Mouse (Mus musculus): Measurements from ENCODE around the gene Olfr1512. TPM values are rescaled to one million over a fixed set of nuclear protein-coding genes. Genes with fewer than 3 reads are reported as not detected.

Olfr1512 gene
- polyA plus RNA-seq, 1 experiment: not detected

GRCm38 (mm10) chr14:52339512-52339852 lies 39.5 kb downstream of the Olfr1512 start:
- no peak overlapping the region for H3K4me3 ChIP-seq (replicated peaks; ENCODE audit: control insufficient read depth, low read depth, low read length)
- no peak for TF ChIP-seq CTCF (IDR thresholded peaks at IDR 0.05; ENCODE audit: control insufficient read depth, insufficient read depth, low read length)
- no peak for TF ChIP-seq POLR2A (IDR thresholded peaks at IDR 0.05; ENCODE audit: borderline replicate concordance, control insufficient read depth, low read depth, low read length)
- no peak overlapping the region for H3K27ac ChIP-seq (ENCODE audit: control insufficient read depth, insufficient read depth, low read depth, low read length, poor library complexity)
- 71% methylated on average over 6 of the region's 6 CpGs for WGBS
- H3K4me1 ChIP-seq (ENCODE audit: control insufficient read depth, insufficient read depth, low read length): no peaks in the 10 kb centered on the region; the same call in 1 of the 2 replicates

GRCm38 (mm10) chr14:52338751-52339511 lies 40.0 kb downstream of the Olfr1512 start:
- H3K27ac ChIP-seq (ENCODE audit: control insufficient read depth, insufficient read depth, low read depth, low read length, poor library complexity): no peak overlapping the region
- WGBS: 22% methylated on average over 21 of the region's 21 CpGs
- H3K4me3 ChIP-seq (replicated peaks; ENCODE audit: control insufficient read depth, low read depth, low read length): no peak overlapping the region
- no peaks in the 10 kb centered on the region; the same call in 1 of the 2 replicates for H3K4me1 ChIP-seq (ENCODE audit: control insufficient read depth, insufficient read depth, low read length)
- TF ChIP-seq POLR2A (IDR thresholded peaks at IDR 0.05; ENCODE audit: borderline replicate concordance, control insufficient read depth, low read depth, low read length) (no peak), CTCF (IDR thresholded peaks at IDR 0.05; ENCODE audit: control insufficient read depth, insufficient read depth, low read length) (peak; percentile 82)

GRCm38 (mm10) chr14:52332171-52332570 lies 46.8 kb downstream of the Olfr1512 start:
- no peak for TF ChIP-seq POLR2A (IDR thresholded peaks at IDR 0.05; ENCODE audit: borderline replicate concordance, control insufficient read depth, low read depth, low read length)
- no peak for TF ChIP-seq CTCF (IDR thresholded peaks at IDR 0.05; ENCODE audit: control insufficient read depth, insufficient read depth, low read length)
- Histone ChIP-seq H3K27ac (ENCODE audit: control insufficient read depth, insufficient read depth, low read depth, low read length, poor library complexity) (no peak overlapping the region), H3K4me3 (replicated peaks; ENCODE audit: control insufficient read depth, low read depth, low read length) (no peak overlapping the region), H3K4me1 (ENCODE audit: control insufficient read depth, insufficient read depth, low read length) (no peaks in the 10 kb centered on the region)
- WGBS: 76% methylated on average over 3 of the region's 3 CpGs

GRCm38 (mm10) chr14:52331069-52331750 lies 47.8 kb downstream of the Olfr1512 start:
- Histone ChIP-seq H3K4me1 (ENCODE audit: control insufficient read depth, insufficient read depth, low read length) (no peaks in the 10 kb centered on the region), H3K4me3 (replicated peaks; ENCODE audit: control insufficient read depth, low read depth, low read length) (no peak overlapping the region), H3K27ac (ENCODE audit: control insufficient read depth, insufficient read depth, low read depth, low read length, poor library complexity) (no peak overlapping the region)
- WGBS: 39% methylated on average over 4 of the region's 4 CpGs
- no peak for TF ChIP-seq CTCF (IDR thresholded peaks at IDR 0.05; ENCODE audit: control insufficient read depth, insufficient read depth, low read length)
- TF ChIP-seq POLR2A (IDR thresholded peaks at IDR 0.05; ENCODE audit: borderline replicate concordance, control insufficient read depth, low read depth, low read length): no peak

- 7% methylated on average over 26 of the region's 26 CpGs for WGBS
- no peak within 1 kb of the TSS for H3K4me3 ChIP-seq (replicated peaks; ENCODE audit: control insufficient read depth, low read depth, low read length)
- TF ChIP-seq POLR2A (IDR thresholded peaks at IDR 0.05; ENCODE audit: borderline replicate concordance, control insufficient read depth, low read depth, low read length) (no peak), CTCF (IDR thresholded peaks at IDR 0.05; ENCODE audit: control insufficient read depth, insufficient read depth, low read length) (no peak)
- no peaks in the 10 kb centered on the region for H3K4me1 ChIP-seq (ENCODE audit: control insufficient read depth, insufficient read depth, low read length)
- H3K27ac ChIP-seq (ENCODE audit: control insufficient read depth, insufficient read depth, low read depth, low read length, poor library complexity): no peak within 1 kb of the TSS
Measured at GRCm38 (mm10) chr14:52327910-52328812, 50.8 kb downstream of the Olfr1512 start, which contains the start of gene Sall2. Gene Sall2 (minus strand): TSS chr14:52328762.

- TF ChIP-seq CTCF (IDR thresholded peaks at IDR 0.05; ENCODE audit: control insufficient read depth, insufficient read depth, low read length) (no peak), POLR2A (IDR thresholded peaks at IDR 0.05; ENCODE audit: borderline replicate concordance, control insufficient read depth, low read depth, low read length) (no peak)
- Histone ChIP-seq H3K4me1 (ENCODE audit: control insufficient read depth, insufficient read depth, low read length) (no peaks in the 10 kb centered on the region), H3K27ac (ENCODE audit: control insufficient read depth, insufficient read depth, low read depth, low read length, poor library complexity) (no peak overlapping the region), H3K4me3 (replicated peaks; ENCODE audit: control insufficient read depth, low read depth, low read length) (no peak overlapping the region)
- 6% methylated on average over 14 of the region's 14 CpGs for WGBS
Measured at GRCm38 (mm10) chr14:52327375-52327901, 51.5 kb downstream of the Olfr1512 start.

GRCm38 (mm10) chr14:52325890-52326289 lies 53.1 kb downstream of the Olfr1512 start:
- Histone ChIP-seq H3K27ac (ENCODE audit: control insufficient read depth, insufficient read depth, low read depth, low read length, poor library complexity) (no peak overlapping the region), H3K4me1 (ENCODE audit: control insufficient read depth, insufficient read depth, low read length) (no peaks in the 10 kb centered on the region), H3K4me3 (replicated peaks; ENCODE audit: control insufficient read depth, low read depth, low read length) (no peak overlapping the region)
- TF ChIP-seq POLR2A (IDR thresholded peaks at IDR 0.05; ENCODE audit: borderline replicate concordance, control insufficient read depth, low read depth, low read length): no peak
- TF ChIP-seq CTCF (IDR thresholded peaks at IDR 0.05; ENCODE audit: control insufficient read depth, insufficient read depth, low read length): no peak
- 22% methylated on average over 4 of the region's 4 CpGs for WGBS

Other genes starting within 250 kb of the Olfr1512 start
- gene Supt16, start 181.8 kb downstream of the Olfr1512 start, polyA plus RNA-seq (2011; ENCODE audit: insufficient read depth, insufficient read length, low replicate concordance, missing spikeins): 105 and 117 TPM in 2 replicates
- gene Chd8, start 121.4 kb downstream of the Olfr1512 start, polyA plus RNA-seq (2011; ENCODE audit: insufficient read depth, insufficient read length, low replicate concordance, missing spikeins): 38.2 and 71.8 TPM in 2 replicates
- gene Tox4, start 100.0 kb downstream of the Olfr1512 start, polyA plus RNA-seq (2011; ENCODE audit: insufficient read depth, insufficient read length, low replicate concordance, missing spikeins): 8.3 and 25.6 TPM in 2 replicates
- gene Rab2b, start 99.6 kb downstream of the Olfr1512 start, polyA plus RNA-seq (2011; ENCODE audit: insufficient read depth, insufficient read length, low replicate concordance, missing spikeins): 6.7 and 7.9 TPM in 2 replicates
- gene Mettl3, start 74.0 kb downstream of the Olfr1512 start, polyA plus RNA-seq (2011; ENCODE audit: insufficient read depth, insufficient read length, low replicate concordance, missing spikeins): 64.5 and 98.3 TPM in 2 replicates
- gene Sall2, start 50.4 kb downstream of the Olfr1512 start, polyA plus RNA-seq (2011; ENCODE audit: insufficient read depth, insufficient read length, low replicate concordance, missing spikeins): 0.66 and 1.7 TPM in 2 replicates
- not detected in 2 replicates for gene Olfr1513, start 22.8 kb downstream of the Olfr1512 start, polyA plus RNA-seq (2011; ENCODE audit: insufficient read depth, insufficient read length, low replicate concordance, missing spikeins)
- gene Olfr1511, start 18.2 kb upstream of the Olfr1512 start, polyA plus RNA-seq (2011; ENCODE audit: insufficient read depth, insufficient read length, low replicate concordance, missing spikeins): not detected in 2 replicates
- not detected in 2 replicates for gene Olfr1510, start 35.2 kb upstream of the Olfr1512 start, polyA plus RNA-seq (2011; ENCODE audit: insufficient read depth, insufficient read length, low replicate concordance, missing spikeins)
- gene Olfr1509, start 63.8 kb upstream of the Olfr1512 start, polyA plus RNA-seq (2011; ENCODE audit: insufficient read depth, insufficient read length, low replicate concordance, missing spikeins): not detected in 2 replicates
- gene Olfr1508, start 88.3 kb upstream of the Olfr1512 start, polyA plus RNA-seq (2011; ENCODE audit: insufficient read depth, insufficient read length, low replicate concordance, missing spikeins): not detected in 2 replicates
- gene Olfr1507, start 116.6 kb upstream of the Olfr1512 start, polyA plus RNA-seq (2011; ENCODE audit: insufficient read depth, insufficient read length, low replicate concordance, missing spikeins): not detected in 2 replicates

All from bone marrow, adult 2 months (tissue).